Mouse (Mus musculus) heart, embryonic 12.5 days (tissue): ENCODE measurements around the gene Acvr1. TPM values are rescaled to one million over a fixed set of nuclear protein-coding genes. Genes with fewer than 3 reads are reported as not detected.

Source experiments
- ATAC-seq: fragments of 200-750 bp; cut with Nextera tagmentation; 2 replicates; pipeline ENCODE4 v1.8.0; 2017; ENCODE audit warnings: moderate TSS enrichment, moderate library complexity; ENCODE audit not compliant: insufficient number of reproducible peaks, low FRiP score
- H3K27ac ChIP-seq: fragments of 300-500 bp; sonication (generic); 2 replicates; pipeline ENCODE4 v1.5.1; 2016; ENCODE audit warnings: mild to moderate bottlenecking, moderate library complexity; ENCODE audit not compliant: poor library complexity, severe bottlenecking
- H3K27me3 ChIP-seq: fragments of 300-500 bp; sonication (generic); replicated peaks from 2 replicates; pipeline ENCODE4 v1.6.1; 2016; ENCODE audit warnings: mild to moderate bottlenecking, moderate library complexity
- H3K36me3 ChIP-seq: fragments of 300-500 bp; sonication (generic); 2 replicates; pipeline ENCODE4 v1.6.1; 2016; ENCODE audit warnings: mild to moderate bottlenecking, moderate library complexity
- H3K4me1 ChIP-seq: fragments of 300-500 bp; sonication (generic); replicated peaks from 2 replicates; pipeline ENCODE4 v1.6.1; 2016; ENCODE audit warnings: mild to moderate bottlenecking
- H3K4me2 ChIP-seq: fragments of 300-500 bp; sonication (generic); 2 replicates; pipeline ENCODE4 v1.6.1; 2016; ENCODE audit warnings: mild to moderate bottlenecking, moderate library complexity
- H3K4me3 ChIP-seq: fragments of 300-500 bp; sonication (generic); 2 replicates; pipeline ENCODE4 v1.5.1; 2016; ENCODE audit warnings: mild to moderate bottlenecking
- H3K9ac ChIP-seq: fragments of 300-500 bp; sonication (generic); 2 replicates; pipeline ENCODE4 v1.6.1; 2016; ENCODE audit warnings: mild to moderate bottlenecking, moderate library complexity
- H3K9me3 ChIP-seq: fragments of 300-500 bp; sonication (generic); replicated peaks from 2 replicates; pipeline ENCODE4 v1.6.1; 2016; ENCODE audit warnings: mild to moderate bottlenecking, moderate library complexity
- WGBS: fragments of 180-500 bp; shearing (Covaris S2); methylation state at CpG from one replicate; pipeline ENCODE4 v1.1.7; 2016; 5-methylcytosine and 5-hydroxymethylcytosine counted together
- polyA plus RNA-seq: library from polyadenylated mRNA; unstranded; fragments of >200 nt; fragmentation: Nextera tagmentation; extraction: Ambion mirVana; gene quantifications from 2 replicates; pipeline ENCODE4 v1.2.1, GENCODE M21; 2016

The Acvr1 gene
- polyA plus RNA-seq, 1 experiment from 2014 or later = 11.6 TPM

- Histone ChIP-seq H3K27me3 (no peaks in the 10 kb centered on the region), H3K27ac (no peak overlapping the region), H3K36me3 (no peaks in the 10 kb centered on the region), H3K4me3 (no peak overlapping the region), H3K4me2 (no peak overlapping the region), H3K9ac (no peak overlapping the region), H3K9me3 (no peaks in the 10 kb centered on the region), H3K4me1 (no peaks in the 10 kb centered on the region)
- ATAC-seq = no peak
Measured at GRCm38 (mm10) chr2:58415037-58415436, 151.9 kb downstream of the Acvr1 start.

- ATAC-seq = no peak
- Histone ChIP-seq H3K9ac (no peak overlapping the region), H3K4me3 (no peak overlapping the region), H3K27me3 (no peaks in the 10 kb centered on the region), H3K27ac (no peak overlapping the region), H3K4me2 (no peak overlapping the region), H3K4me1 (no peaks in the 10 kb centered on the region), H3K36me3 (no peaks in the 10 kb centered on the region), H3K9me3 (no peaks in the 10 kb centered on the region)
- 71% methylated on average over 5 of the region's 5 CpGs for WGBS
Measured at GRCm38 (mm10) chr2:58408926-58409634, 157.9 kb downstream of the Acvr1 start.

- H3K36me3 ChIP-seq = no peaks in the 10 kb centered on the region
- 74% methylated on average over 2 of the region's 2 CpGs for WGBS
- no peaks in the 10 kb centered on the region for H3K9me3 ChIP-seq
- no peak overlapping the region for H3K4me3 ChIP-seq
- no peak for ATAC-seq
- H3K9ac ChIP-seq = no peak overlapping the region
- no peaks in the 10 kb centered on the region for H3K27me3 ChIP-seq
- no peaks in the 10 kb centered on the region for H3K4me1 ChIP-seq
- H3K4me2 ChIP-seq = no peak overlapping the region
- H3K27ac ChIP-seq = no peak overlapping the region
Measured at GRCm38 (mm10) chr2:58403481-58403880, 163.5 kb downstream of the Acvr1 start.

- no peak for ATAC-seq
- no peak overlapping the region for H3K4me3 ChIP-seq
- H3K4me1 ChIP-seq = no peaks in the 10 kb centered on the region
- no peak overlapping the region for H3K27ac ChIP-seq
- no peak overlapping the region for H3K4me2 ChIP-seq
- no peaks in the 10 kb centered on the region for H3K9me3 ChIP-seq
- 80% methylated on average over 7 of the region's 7 CpGs for WGBS
- no peaks in the 10 kb centered on the region for H3K36me3 ChIP-seq
- no peak overlapping the region for H3K9ac ChIP-seq
- no peaks in the 10 kb centered on the region for H3K27me3 ChIP-seq
Measured at GRCm38 (mm10) chr2:58388601-58389000, 178.4 kb downstream of the Acvr1 start.

GRCm38 (mm10) chr2:58380020-58380419 lies 186.9 kb downstream of the Acvr1 start:
- no peak for ATAC-seq
- Histone ChIP-seq H3K36me3 (no peaks in the 10 kb centered on the region), H3K4me2 (no peak overlapping the region)

GRCm38 (mm10) chr2:58379475-58379874 lies 187.5 kb downstream of the Acvr1 start:
- WGBS = 79% methylated on average over 1 of the region's 1 CpGs
- H3K4me2 ChIP-seq = no peak overlapping the region
- no peak overlapping the region for H3K27ac ChIP-seq
- no peaks in the 10 kb centered on the region; the same call in 1 of the 2 replicates for H3K9me3 ChIP-seq
- H3K4me3 ChIP-seq = no peak overlapping the region
- H3K27me3 ChIP-seq = no peaks in the 10 kb centered on the region
- no peaks in the 10 kb centered on the region for H3K36me3 ChIP-seq
- ATAC-seq = no peak
- no peak overlapping the region for H3K9ac ChIP-seq
- no peaks in the 10 kb centered on the region for H3K4me1 ChIP-seq

More at GRCm38 (mm10) chr2:58380020-58380419, 186.9 kb downstream of the Acvr1 start:
- Histone ChIP-seq H3K4me1 (no peaks in the 10 kb centered on the region), H3K27ac (no peak overlapping the region), H3K27me3 (no peaks in the 10 kb centered on the region), H3K9me3 (no peaks in the 10 kb centered on the region), H3K9ac (no peak overlapping the region), H3K4me3 (no peak overlapping the region)
- 74% methylated on average over 5 of the region's 5 CpGs for WGBS

GRCm38 (mm10) chr2:58377417-58378130 lies 189.4 kb downstream of the Acvr1 start:
- Histone ChIP-seq H3K36me3 (no peaks in the 10 kb centered on the region), H3K27ac (no peak overlapping the region), H3K9ac (no peak overlapping the region), H3K4me2 (no peak overlapping the region), H3K9me3 (no peaks in the 10 kb centered on the region; the same call in 1 of the 2 replicates), H3K27me3 (no peaks in the 10 kb centered on the region), H3K4me3 (no peak overlapping the region), H3K4me1 (no peaks in the 10 kb centered on the region)
- WGBS = 78% methylated on average over 9 of the region's 9 CpGs
- ATAC-seq = no peak

GRCm38 (mm10) chr2:58366196-58366595 lies 200.8 kb downstream of the Acvr1 start:
- Histone ChIP-seq H3K27me3 (no peaks in the 10 kb centered on the region), H3K36me3 (no peaks in the 10 kb centered on the region), H3K9me3 (no peaks in the 10 kb centered on the region), H3K4me1 (no peaks in the 10 kb centered on the region), H3K4me2 (no peak overlapping the region), H3K4me3 (no peak overlapping the region), H3K9ac (no peak overlapping the region), H3K27ac (no peak overlapping the region)
- WGBS = 69% methylated on average over 3 of the region's 3 CpGs
- ATAC-seq = no peak

- Histone ChIP-seq H3K27me3 (peaks cover 12% of the 10 kb centered on the region), H3K36me3 (no peaks in the 10 kb centered on the region), H3K9ac (no peak overlapping the region), H3K4me3 (no peak overlapping the region), H3K4me1 (peaks cover 6% of the 10 kb centered on the region), H3K27ac (no peak overlapping the region), H3K9me3 (no peaks in the 10 kb centered on the region), H3K4me2 (no peak overlapping the region)
- no peak for ATAC-seq
- 81% methylated on average over 3 of the region's 3 CpGs for WGBS
Measured at GRCm38 (mm10) chr2:58361361-58362046, 205.5 kb downstream of the Acvr1 start.

- 17% methylated on average over 3 of the region's 3 CpGs for WGBS
- Histone ChIP-seq H3K4me2 (peak overlapping the region; percentile 100), H3K4me1 (peaks cover 6% of the 10 kb centered on the region), H3K9me3 (no peaks in the 10 kb centered on the region), H3K27me3 (peaks cover 16% of the 10 kb centered on the region), H3K36me3 (no peaks in the 10 kb centered on the region), H3K9ac (peak overlapping the region; percentile 69; the same call in 1 of the 2 replicates), H3K4me3 (peak overlapping the region; percentile 66), H3K27ac (no peak overlapping the region)
- no peak for ATAC-seq
Measured at GRCm38 (mm10) chr2:58358132-58358460, 208.9 kb downstream of the Acvr1 start.

GRCm38 (mm10) chr2:58357414-58358131 lies 209.4 kb downstream of the Acvr1 start, which contains the start of gene Acvr1c:
Gene Acvr1c, minus strand, starts transcription at chr2:58357895.
- H3K27me3 ChIP-seq = peaks cover 16% of the 10 kb centered on the region
- ATAC-seq = peak; percentile 82
- H3K27ac ChIP-seq = no peak within 1 kb of the TSS
- H3K36me3 ChIP-seq = no peaks in the 10 kb centered on the region
- peak within 1 kb of the TSS; percentile 100 for H3K4me2 ChIP-seq
- no peaks in the 10 kb centered on the region for H3K9me3 ChIP-seq
- H3K4me1 ChIP-seq = peaks cover 6% of the 10 kb centered on the region
- peak within 1 kb of the TSS; percentile 69 for H3K9ac ChIP-seq
- under 1% methylated on average over 58 of the region's 65 CpGs for WGBS
- H3K4me3 ChIP-seq = peak within 1 kb of the TSS; percentile 66
